Mouse (Mus musculus) cerebellum, postnatal 36 days (tissue): ENCODE measurements around the gene Ralgps1.
A peak's percentile ranks its signal among the peaks of the same experiment; 100 is the strongest.

Experiments used
- DNase-seq, 2 experiments: peaks; one replicate each; pipeline ENCODE4 v3.0.0; 2021 to 2022; ENCODE audit warnings: mixed read lengths in 2 of 2

Gene Ralgps1

GRCm38 (mm10) chr2:33234848-33235247 is 136.4 kb downstream of the Ralgps1 start:
- DNase-seq: peak; percentile 30 to 48

GRCm38 (mm10) chr2:33233856-33234255 is 137.4 kb downstream of the Ralgps1 start:
- no peak for DNase-seq

- no peak for DNase-seq
These were observed 138.3 kb downstream of the Ralgps1 start for GRCm38 (mm10) chr2:33232782-33233570.

GRCm38 (mm10) chr2:33231788-33232187 is 139.5 kb downstream of the Ralgps1 start:
- DNase-seq: no peak

GRCm38 (mm10) chr2:33230701-33231100 is 140.6 kb downstream of the Ralgps1 start:
- DNase-seq: no peak

- no peak for DNase-seq
These were observed 142.7 kb downstream of the Ralgps1 start for GRCm38 (mm10) chr2:33228551-33228950.

- no peak for DNase-seq
These were observed 143.2 kb downstream of the Ralgps1 start for GRCm38 (mm10) chr2:33228077-33228476.

GRCm38 (mm10) chr2:33225921-33226320 is 145.4 kb downstream of the Ralgps1 start:
- no peak for DNase-seq

GRCm38 (mm10) chr2:33223656-33224358 is 147.5 kb downstream of the Ralgps1 start:
- DNase-seq: no peak

GRCm38 (mm10) chr2:33222480-33222879 is 148.8 kb downstream of the Ralgps1 start:
- DNase-seq: no peak

- no peak for DNase-seq
These were observed 149.9 kb downstream of the Ralgps1 start for GRCm38 (mm10) chr2:33221339-33221900.

GRCm38 (mm10) chr2:33220674-33221338 is 150.5 kb downstream of the Ralgps1 start:
- DNase-seq: no peak

- no peak for DNase-seq
These were observed 151.0 kb downstream of the Ralgps1 start for GRCm38 (mm10) chr2:33220246-33220645.

GRCm38 (mm10) chr2:33219637-33220036 is 151.6 kb downstream of the Ralgps1 start:
- DNase-seq: no peak

GRCm38 (mm10) chr2:33218903-33219625 is 152.2 kb downstream of the Ralgps1 start:
- DNase-seq: peak; percentile 35 to 38

GRCm38 (mm10) chr2:33217425-33217794 is 153.9 kb downstream of the Ralgps1 start:
- DNase-seq: no peak

GRCm38 (mm10) chr2:33216645-33217424 is 154.5 kb downstream of the Ralgps1 start:
- DNase-seq: no peak

- peak; percentile 64 to 77 for DNase-seq
These were observed 155.4 kb downstream of the Ralgps1 start, which contains the start of gene Angptl2 for GRCm38 (mm10) chr2:33215700-33216509. Gene Angptl2, plus strand, starts transcription at chr2:33216069.

GRCm38 (mm10) chr2:33215177-33215699 is 156.0 kb downstream of the Ralgps1 start:
- DNase-seq: no peak

- peak; percentile 44 to 65 for DNase-seq
These were observed 160.0 kb downstream of the Ralgps1 start for GRCm38 (mm10) chr2:33211263-33211662.
